Mouse (Mus musculus) neural tube, embryonic 13.5 days (tissue): ENCODE results near the gene Arhgap40. TPM values are rescaled to one million over a fixed set of nuclear protein-coding genes. Genes with fewer than 3 reads are reported as not detected.
A peak's percentile ranks its signal among the peaks of the same experiment; 100 is the strongest.

Experiments
- ATAC-seq: fragments of 200-750 bp; cut with Nextera tagmentation; 2 replicates; pipeline ENCODE4 v1.8.0; 2017; ENCODE audit warnings: low read depth, mild to moderate bottlenecking, moderate TSS enrichment, moderate library complexity
- H3K27ac ChIP-seq: fragments of 300-500 bp; sonication (generic); replicated peaks from 2 replicates; pipeline ENCODE4 v1.5.1; 2015; ENCODE audit warnings: moderate library complexity, mild to moderate bottlenecking, inconsistent platforms
- H3K27me3 ChIP-seq: fragments of 300-500 bp; sonication (generic); 2 replicates; pipeline ENCODE4 v1.6.1; 2015; ENCODE audit warnings: mild to moderate bottlenecking, inconsistent platforms
- H3K36me3 ChIP-seq: fragments of 300-500 bp; sonication (generic); 2 replicates; pipeline ENCODE4 v1.6.1; 2015; ENCODE audit warnings: mild to moderate bottlenecking, inconsistent platforms
- H3K4me1 ChIP-seq: fragments of 300-500 bp; sonication (generic); replicated peaks from 2 replicates; pipeline ENCODE4 v1.6.1; 2015; ENCODE audit warnings: inconsistent platforms
- H3K4me2 ChIP-seq: fragments of 300-500 bp; sonication (generic); 2 replicates; pipeline ENCODE4 v1.6.1; 2015; ENCODE audit warnings: inconsistent platforms, mild to moderate bottlenecking, moderate library complexity
- H3K4me3 ChIP-seq: fragments of 300-500 bp; sonication (generic); 2 replicates; pipeline ENCODE4 v1.5.1; 2015; ENCODE audit warnings: mild to moderate bottlenecking, inconsistent platforms
- H3K9ac ChIP-seq: fragments of 300-500 bp; sonication (generic); 2 replicates; pipeline ENCODE4 v1.6.1; 2015; ENCODE audit warnings: moderate library complexity, mild to moderate bottlenecking, inconsistent platforms
- H3K9me3 ChIP-seq: fragments of 300-500 bp; sonication (generic); 2 replicates; pipeline ENCODE4 v1.6.1; 2016; ENCODE audit warnings: inconsistent platforms
- WGBS: fragments of 180-500 bp; shearing (Covaris S2); methylation state at CpG from one replicate; pipeline ENCODE4 v1.1.7; 2015; 5-methylcytosine and 5-hydroxymethylcytosine counted together
- polyA plus RNA-seq: library from polyadenylated mRNA; unstranded; fragments of >200 nt; fragmentation: Nextera tagmentation; extraction: Ambion mirVana; gene quantifications from 2 replicates; pipeline ENCODE4 v1.2.1, GENCODE M21; 2015

The Arhgap40 gene
- polyA plus RNA-seq, 1 experiment from 2014 or later, result 0.92 TPM

DNA sequence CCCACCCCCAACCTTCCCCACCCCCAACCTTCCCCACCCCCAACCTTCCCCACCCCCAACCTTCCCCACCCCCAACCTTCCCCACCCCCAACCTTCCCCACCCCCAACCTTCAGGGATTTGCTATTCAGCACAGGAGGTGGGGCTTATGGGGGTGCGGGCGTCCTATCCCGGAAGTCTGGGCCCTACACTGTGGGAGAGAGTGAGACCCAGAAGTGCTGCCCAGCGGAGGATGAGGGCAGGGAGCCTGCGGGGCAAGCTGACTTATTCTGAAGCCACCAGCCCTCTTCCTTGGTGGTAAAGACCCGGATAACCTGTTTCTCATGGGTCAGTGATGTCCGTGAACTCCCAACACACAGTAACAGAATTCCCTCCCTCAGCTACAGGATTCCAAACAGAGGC, 42.7 kb downstream of the Arhgap40 start:
- Histone ChIP-seq H3K9me3 (no peaks in the 10 kb centered on the region), H3K4me3 (no peak overlapping the region), H3K4me1 (peaks cover 35% of the 10 kb centered on the region), H3K36me3 (no peaks in the 10 kb centered on the region), H3K9ac (no peak overlapping the region), H3K27me3 (peaks cover 50% of the 10 kb centered on the region), H3K4me2 (peak overlapping the region; percentile 52), H3K27ac (0 out of 2 replicates have a peak overlapping the region, but pooled peaks have one; percentile 65)
- 1% methylated on average over 7 of the region's 7 CpGs for WGBS
- no peak for ATAC-seq

DNA sequence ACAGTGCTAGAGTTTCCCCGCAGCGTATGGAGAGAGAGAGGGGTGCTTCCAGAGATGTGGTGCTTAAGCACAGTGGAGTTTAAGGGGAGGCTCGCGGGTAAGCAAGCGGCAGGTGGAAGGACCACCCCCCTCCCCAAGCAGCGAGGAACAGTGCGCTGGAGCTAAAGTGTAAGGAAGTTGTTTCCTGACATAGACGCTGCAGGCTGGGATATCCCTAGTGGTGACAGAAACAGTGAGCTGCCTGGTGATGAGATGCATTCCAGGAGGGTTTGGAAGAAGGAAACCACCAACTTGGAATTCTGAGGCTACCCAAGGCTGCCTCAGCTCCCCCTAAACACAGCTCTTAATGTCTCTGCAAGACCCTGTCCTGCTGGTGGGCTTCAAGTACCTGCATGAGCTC, 43.2 kb downstream of the Arhgap40 start:
- H3K27me3 ChIP-seq, result peaks cover 45% of the 10 kb centered on the region
- peak overlapping the region; percentile 52 for H3K4me2 ChIP-seq
- H3K9ac ChIP-seq, result 0 out of 2 replicates have a peak overlapping the region, but pooled peaks have one; percentile 55
- peak overlapping the region; percentile 65 for H3K27ac ChIP-seq
- peaks cover 38% of the 10 kb centered on the region for H3K4me1 ChIP-seq
- H3K4me3 ChIP-seq, result peak overlapping the region; percentile 23
- peak; percentile 4; the same call in 1 of the 2 replicates for ATAC-seq
- under 1% methylated on average over 8 of the region's 8 CpGs for WGBS
- no peaks in the 10 kb centered on the region for H3K36me3 ChIP-seq
- no peaks in the 10 kb centered on the region for H3K9me3 ChIP-seq

GRCm38 (mm10) chr2:158556225-158556624, 43.6 kb downstream of the Arhgap40 start:
- Histone ChIP-seq H3K4me1 (peaks cover 42% of the 10 kb centered on the region), H3K27me3 (peaks cover 41% of the 10 kb centered on the region), H3K4me2 (peak overlapping the region; percentile 52), H3K9me3 (no peaks in the 10 kb centered on the region), H3K27ac (peak overlapping the region; percentile 73), H3K9ac (0 out of 2 replicates have a peak overlapping the region, but pooled peaks have one; percentile 55), H3K4me3 (peak overlapping the region; percentile 23), H3K36me3 (no peaks in the 10 kb centered on the region)
- peak; percentile 55 for ATAC-seq
- 0% methylated on average over 20 of the region's 20 CpGs for WGBS

- peak overlapping the region; percentile 52; the same call in 1 of the 2 replicates for H3K4me2 ChIP-seq
- H3K9ac ChIP-seq, result no peak overlapping the region
- H3K27me3 ChIP-seq, result peaks cover 35% of the 10 kb centered on the region
- peak; percentile 62 for ATAC-seq
- H3K36me3 ChIP-seq, result no peaks in the 10 kb centered on the region
- H3K4me1 ChIP-seq, result peaks cover 48% of the 10 kb centered on the region
- peak overlapping the region; percentile 73 for H3K27ac ChIP-seq
- H3K4me3 ChIP-seq, result no peak overlapping the region
- no peaks in the 10 kb centered on the region for H3K9me3 ChIP-seq
- WGBS, result 0% methylated on average over 5 of the region's 5 CpGs
These were observed 44.2 kb downstream of the Arhgap40 start for GRCm38 (mm10) chr2:158556750-158557149.

DNA sequence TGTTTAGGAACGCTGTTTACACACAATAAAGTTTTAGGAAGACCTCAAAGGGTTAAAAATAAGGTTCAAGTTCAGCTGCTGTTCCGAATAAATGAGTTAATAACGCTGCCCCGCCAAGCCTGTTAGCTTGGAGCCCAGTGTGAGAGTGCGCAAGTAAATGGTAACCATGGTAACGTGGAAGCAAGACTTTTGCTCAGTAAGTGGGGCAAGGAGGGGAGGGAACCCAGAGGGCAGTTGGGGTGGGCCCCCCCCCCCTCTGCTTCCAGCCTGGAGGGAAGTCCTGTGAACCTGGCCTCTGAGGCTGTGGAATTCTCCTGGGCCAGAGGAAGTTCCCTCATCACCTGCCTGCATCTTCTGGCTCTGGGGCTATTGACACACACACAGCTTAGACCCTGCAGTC, 47.3 kb downstream of the Arhgap40 start:
- no peak for ATAC-seq
- H3K27me3 ChIP-seq, result peaks cover 35% of the 10 kb centered on the region
- no peak overlapping the region for H3K9ac ChIP-seq
- H3K9me3 ChIP-seq, result no peaks in the 10 kb centered on the region
- peaks cover 34% of the 10 kb centered on the region for H3K4me1 ChIP-seq
- H3K36me3 ChIP-seq, result no peaks in the 10 kb centered on the region
- 0 out of 2 replicates have a peak overlapping the region, but pooled peaks have one; percentile 23 for H3K27ac ChIP-seq
- H3K4me3 ChIP-seq, result no peak overlapping the region
- 37% methylated on average over 6 of the region's 6 CpGs for WGBS
- no peak overlapping the region for H3K4me2 ChIP-seq

DNA sequence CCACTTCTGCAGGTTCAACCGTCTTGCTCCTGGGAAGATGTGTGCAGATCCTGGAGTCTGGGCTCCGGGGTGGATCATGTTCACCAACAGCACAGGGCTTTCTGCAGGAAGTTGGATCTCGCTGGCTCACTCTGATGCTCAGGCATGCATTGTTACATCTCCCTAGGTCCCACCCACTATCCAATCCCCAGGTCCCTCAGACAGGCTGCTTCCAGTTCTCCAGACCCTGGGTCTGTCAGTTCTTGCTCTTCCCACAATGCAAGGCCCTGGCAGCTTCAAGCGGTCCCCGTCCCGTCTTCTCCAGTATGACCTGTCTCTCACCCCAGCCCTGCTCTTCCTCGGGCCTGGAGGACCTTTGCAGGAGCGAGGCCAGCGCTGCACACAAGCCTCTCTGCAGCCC, 48.2 kb downstream of the Arhgap40 start:
- peak overlapping the region; percentile 89 for H3K27ac ChIP-seq
- ATAC-seq, result no peak
- H3K9ac ChIP-seq, result peak overlapping the region; percentile 47; the same call in 1 of the 2 replicates
- peaks cover 37% of the 10 kb centered on the region for H3K27me3 ChIP-seq
- 22% methylated on average over 9 of the region's 9 CpGs for WGBS
- no peak overlapping the region for H3K4me2 ChIP-seq
- no peaks in the 10 kb centered on the region for H3K9me3 ChIP-seq
- H3K4me3 ChIP-seq, result no peak overlapping the region
- peaks cover 27% of the 10 kb centered on the region for H3K4me1 ChIP-seq
- no peaks in the 10 kb centered on the region for H3K36me3 ChIP-seq

DNA sequence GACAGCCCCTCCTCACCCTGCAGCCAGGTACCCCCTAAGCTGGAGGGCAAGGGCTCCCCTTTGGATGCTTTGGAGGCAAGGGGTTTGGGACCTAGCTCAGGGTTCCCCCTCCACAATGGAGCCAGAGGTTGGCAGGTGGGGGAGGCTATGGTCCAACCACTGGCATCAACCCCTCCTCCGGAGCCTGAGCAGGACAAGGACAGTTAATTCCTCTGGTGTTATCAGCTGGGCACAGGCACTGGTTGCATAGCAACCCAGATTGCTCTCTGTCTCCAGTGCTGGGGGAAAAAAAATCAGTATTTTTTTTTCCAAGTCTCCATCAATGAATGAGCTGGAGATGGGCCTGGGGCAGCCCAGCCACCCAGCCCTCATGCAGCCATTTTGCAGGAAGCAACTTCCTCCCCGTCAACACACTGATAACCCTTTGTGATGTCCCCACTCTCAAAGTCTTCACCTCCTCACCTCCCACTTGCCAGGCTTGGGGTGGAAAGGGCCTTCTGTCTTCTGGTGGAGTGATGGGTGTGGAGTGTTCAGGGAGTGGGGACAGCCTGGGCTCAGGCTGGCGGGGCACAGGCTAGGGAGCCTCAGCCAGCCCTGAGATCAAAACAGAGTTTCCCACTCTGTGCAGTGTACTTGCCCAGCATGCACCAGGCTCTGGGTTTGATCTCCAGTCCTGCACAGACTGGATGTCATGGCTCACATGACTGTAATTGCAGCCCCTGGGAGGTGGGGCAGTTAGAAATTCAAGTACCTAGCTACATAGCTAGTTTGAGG, 49.0 kb downstream of the Arhgap40 start:
- Histone ChIP-seq H3K4me2 (no peak overlapping the region), H3K27ac (peak overlapping the region; percentile 89), H3K9me3 (no peaks in the 10 kb centered on the region), H3K4me3 (no peak overlapping the region), H3K4me1 (peaks cover 23% of the 10 kb centered on the region), H3K36me3 (no peaks in the 10 kb centered on the region), H3K9ac (peak overlapping the region; percentile 47; the same call in 1 of the 2 replicates), H3K27me3 (peaks cover 41% of the 10 kb centered on the region)
- peak; percentile 60; the same call in 1 of the 2 replicates for ATAC-seq
- 41% methylated on average over 3 of the region's 3 CpGs for WGBS

GRCm38 (mm10) chr2:158570421-158571081, 58.0 kb downstream of the Arhgap40 start:
- Histone ChIP-seq H3K27me3 (peaks cover 63% of the 10 kb centered on the region), H3K4me2 (peak overlapping the region; percentile 28)
- peak; percentile 91 for ATAC-seq

DNA sequence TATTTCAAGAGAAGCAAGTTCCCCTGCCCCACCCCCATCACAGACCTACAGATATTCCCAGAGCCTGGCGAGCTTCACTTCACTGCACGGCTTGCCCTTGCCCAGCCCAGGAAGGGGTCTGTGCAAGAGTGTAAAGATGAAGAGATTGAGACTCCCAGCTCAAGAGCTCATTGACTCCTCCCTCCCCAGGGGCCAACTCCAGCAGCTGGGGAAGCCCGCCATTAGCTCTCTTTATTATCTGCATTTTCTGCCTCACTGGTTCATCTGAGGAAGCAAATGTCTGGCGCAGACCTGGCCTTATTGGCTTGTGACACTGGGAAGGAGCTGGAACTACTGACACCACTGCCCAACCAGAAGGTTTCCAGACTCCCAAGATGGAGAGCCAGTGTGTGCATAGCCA, 67.4 kb downstream of the Arhgap40 start:
- H3K9ac ChIP-seq, result no peak overlapping the region
- H3K36me3 ChIP-seq, result no peaks in the 10 kb centered on the region
- no peak overlapping the region for H3K4me3 ChIP-seq
- H3K4me2 ChIP-seq, result no peak overlapping the region
- no peaks in the 10 kb centered on the region for H3K9me3 ChIP-seq
- H3K27ac ChIP-seq, result peak overlapping the region; percentile 59
- H3K27me3 ChIP-seq, result peaks cover 54% of the 10 kb centered on the region
- H3K4me1 ChIP-seq, result peaks cover 24% of the 10 kb centered on the region
- ATAC-seq, result peak; percentile 79
- 25% methylated on average over 4 of the region's 4 CpGs for WGBS

More at GRCm38 (mm10) chr2:158570421-158571081, 58.0 kb downstream of the Arhgap40 start:
- no peaks in the 10 kb centered on the region for H3K9me3 ChIP-seq
- no peak overlapping the region for H3K9ac ChIP-seq
- H3K36me3 ChIP-seq, result no peaks in the 10 kb centered on the region
- H3K4me1 ChIP-seq, result peaks cover 27% of the 10 kb centered on the region
- peak overlapping the region; percentile 67 for H3K27ac ChIP-seq
- no peak overlapping the region for H3K4me3 ChIP-seq
- WGBS, result 10% methylated on average over 13 of the region's 13 CpGs

DNA sequence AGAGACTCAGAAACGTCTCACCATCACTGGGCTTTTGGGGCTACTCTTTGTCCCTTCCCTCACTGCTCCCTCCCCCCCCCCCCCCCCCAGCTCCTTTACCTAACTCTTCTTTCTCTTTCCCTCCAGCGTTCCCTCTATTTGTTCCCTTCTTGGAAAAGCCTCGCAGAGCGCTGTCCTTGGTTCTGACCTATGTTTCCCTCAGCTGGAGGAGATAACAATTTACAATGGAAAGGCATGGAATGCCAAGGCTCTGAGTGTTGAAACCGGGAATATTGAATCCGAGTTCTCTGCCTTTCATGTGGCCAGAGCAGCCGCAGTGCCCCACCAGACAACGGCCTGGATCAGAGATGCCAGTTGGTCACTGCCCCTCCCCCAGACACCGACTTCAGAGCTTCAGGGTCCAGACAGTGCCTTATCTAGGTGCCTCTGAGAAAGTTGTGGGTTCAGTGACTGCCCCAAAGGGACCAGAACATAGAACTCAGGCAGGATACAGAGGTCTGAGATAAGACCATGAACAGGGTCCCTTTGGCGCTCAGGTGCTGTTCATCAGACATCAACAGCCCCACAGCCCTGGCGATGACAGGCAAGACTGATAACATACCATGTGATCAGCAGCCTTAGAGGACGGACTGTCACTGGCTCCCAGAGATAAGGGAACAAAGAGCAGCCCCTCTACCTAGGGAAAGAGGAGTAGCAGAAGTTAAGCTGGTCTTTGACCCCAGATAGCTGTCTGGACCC, 72.2 kb downstream of the Arhgap40 start:
- Histone ChIP-seq H3K9ac (no peak overlapping the region), H3K36me3 (no peaks in the 10 kb centered on the region), H3K9me3 (no peaks in the 10 kb centered on the region), H3K4me1 (peaks cover 34% of the 10 kb centered on the region), H3K27me3 (peaks cover 48% of the 10 kb centered on the region), H3K4me3 (no peak overlapping the region), H3K4me2 (no peak overlapping the region), H3K27ac (no peak overlapping the region)
- ATAC-seq, result no peak
- 10% methylated on average over 12 of the region's 12 CpGs for WGBS

GRCm38 (mm10) chr2:158588524-158589271, 76.1 kb downstream of the Arhgap40 start:
- peak; percentile 54; the same call in 1 of the 2 replicates for ATAC-seq
- Histone ChIP-seq H3K27ac (peak overlapping the region; percentile 80), H3K27me3 (peaks cover 33% of the 10 kb centered on the region), H3K4me3 (no peak overlapping the region), H3K9ac (0 out of 2 replicates have a peak overlapping the region, but pooled peaks have one; percentile 43), H3K9me3 (no peaks in the 10 kb centered on the region), H3K4me2 (no peak overlapping the region), H3K4me1 (peaks cover 26% of the 10 kb centered on the region), H3K36me3 (no peaks in the 10 kb centered on the region)
- 9% methylated on average over 8 of the region's 8 CpGs for WGBS
